Mouse (Mus musculus): ENCODE data around the gene Fbxl13. TPM values are rescaled to one million over a fixed set of nuclear protein-coding genes. Genes with fewer than 3 reads are reported as not detected.

Fbxl13 gene
- total and polyA plus RNA-seq, 2 experiments from 2014 or later, result 0.25 to 0.60 TPM

DNA sequence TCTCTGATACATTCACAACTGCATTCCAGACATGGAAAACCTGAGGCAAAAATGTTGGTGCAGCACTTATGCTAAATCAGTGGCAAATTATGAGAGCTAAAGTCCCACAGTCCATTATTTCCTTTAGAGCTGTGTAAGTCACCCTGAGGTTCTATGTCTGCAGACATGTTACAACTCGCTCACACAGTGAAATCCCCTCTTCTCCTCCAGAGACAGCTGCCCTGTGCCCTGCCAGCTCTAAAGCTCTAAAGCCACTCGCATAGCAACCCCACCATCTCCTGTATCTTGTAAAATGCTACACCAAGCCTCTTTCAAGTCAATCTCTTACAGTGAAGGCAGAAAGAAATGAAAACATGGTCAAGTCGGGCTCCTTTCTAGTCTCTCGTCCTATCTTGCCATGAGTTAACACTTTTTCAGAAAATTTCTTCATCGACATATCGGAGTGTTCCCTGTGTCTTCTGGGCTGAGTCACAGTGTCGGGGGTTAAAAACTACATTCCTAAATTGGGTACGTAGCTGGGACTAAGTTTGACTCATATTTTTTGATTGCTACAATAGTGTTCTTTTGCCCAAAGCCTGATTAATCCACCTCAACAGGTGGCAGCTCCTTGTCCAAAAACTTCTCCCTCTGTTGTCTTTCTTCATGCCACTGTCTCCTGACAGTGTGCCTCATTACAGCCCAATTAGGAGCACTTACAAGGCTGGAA, 152.0 kb downstream of the Fbxl13 start:
- H3K4me1 ChIP-seq (ENCODE audit: insufficient read depth, low read length), result no peaks in the 10 kb centered on the region
- no peak for ATAC-seq (ENCODE audit: low FRiP score)
- 84% methylated on average over 8 of the region's 8 CpGs for WGBS
- no peak overlapping the region for H3K4me2 ChIP-seq (ENCODE audit: low read depth, low read length, poor library complexity, severe bottlenecking)
- no peaks in the 10 kb centered on the region for H3K9me3 ChIP-seq (ENCODE audit: low read length)
- H3K27me3 ChIP-seq (ENCODE audit: insufficient read depth, low read length), result no peaks in the 10 kb centered on the region
- no peak for TF ChIP-seq CTCF (IDR thresholded peaks at IDR 0.05)
- no peak for DNase-seq (ENCODE audit: low spot score)
- H3K9ac ChIP-seq (replicated peaks; ENCODE audit: low read length, poor library complexity, severe bottlenecking), result no peak overlapping the region
- H3K4me3 ChIP-seq (ENCODE audit: low read depth, low read length), result no peak overlapping the region
- H3K27ac ChIP-seq (ENCODE audit: low read depth, low read length), result no peak overlapping the region
- no peaks in the 10 kb centered on the region for H3K36me3 ChIP-seq (ENCODE audit: insufficient read depth, low read length)

DNA sequence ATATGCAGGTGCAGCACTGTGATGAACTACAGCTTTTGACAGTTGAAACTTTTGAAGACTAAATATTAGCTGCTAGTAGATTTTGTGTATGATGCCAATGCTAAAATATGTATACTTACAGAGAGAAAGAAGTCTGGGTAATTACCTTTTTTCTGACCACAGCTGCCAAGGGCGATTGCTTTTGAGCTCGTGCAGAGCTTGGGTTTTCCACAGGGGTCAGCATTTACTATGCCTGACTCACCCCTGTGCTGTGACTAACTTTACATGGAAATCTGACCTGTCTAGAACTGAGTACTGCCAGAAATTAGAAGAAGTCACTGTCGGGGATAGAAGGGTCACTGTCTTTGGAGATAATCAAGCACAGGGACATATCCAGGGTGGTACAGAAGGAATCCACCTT, 153.2 kb downstream of the Fbxl13 start:
- Histone ChIP-seq H3K9ac (replicated peaks; ENCODE audit: low read length, poor library complexity, severe bottlenecking) (no peak overlapping the region), H3K4me2 (ENCODE audit: low read depth, low read length, poor library complexity, severe bottlenecking) (no peak overlapping the region), H3K27ac (ENCODE audit: low read depth, low read length) (no peak overlapping the region), H3K4me1 (ENCODE audit: insufficient read depth, low read length) (no peaks in the 10 kb centered on the region), H3K4me3 (ENCODE audit: low read depth, low read length) (no peak overlapping the region), H3K9me3 (ENCODE audit: low read length) (no peaks in the 10 kb centered on the region), H3K27me3 (ENCODE audit: insufficient read depth, low read length) (no peaks in the 10 kb centered on the region), H3K36me3 (ENCODE audit: insufficient read depth, low read length) (no peaks in the 10 kb centered on the region)
- WGBS, result 79% methylated on average over 3 of the region's 3 CpGs
- ATAC-seq (ENCODE audit: low FRiP score), result no peak
- TF ChIP-seq CTCF (IDR thresholded peaks at IDR 0.05), result no peak
- DNase-seq (ENCODE audit: low spot score), result no peak

DNA sequence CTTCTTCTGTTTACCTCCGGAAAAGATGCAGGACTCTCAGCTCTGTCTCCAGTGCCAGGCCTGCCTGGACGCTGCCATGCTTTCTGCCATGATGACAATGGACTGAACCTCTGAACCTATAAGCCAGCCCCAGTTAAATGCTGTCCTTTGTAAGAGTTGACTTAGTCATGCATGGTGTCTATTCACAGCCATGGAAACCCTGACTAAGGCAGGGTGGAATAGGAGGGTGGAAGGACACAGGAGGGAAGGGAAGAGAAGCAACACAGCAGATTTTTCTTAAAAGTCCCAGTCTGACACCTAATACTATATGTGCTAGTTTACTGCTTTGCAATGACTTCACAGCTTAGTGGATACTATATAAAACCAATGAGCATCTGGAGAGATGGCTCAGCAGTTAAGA, 154.0 kb downstream of the Fbxl13 start:
- Histone ChIP-seq H3K9ac (replicated peaks; ENCODE audit: low read length, poor library complexity, severe bottlenecking) (no peak overlapping the region), H3K4me2 (ENCODE audit: low read depth, low read length, poor library complexity, severe bottlenecking) (no peak overlapping the region), H3K9me3 (ENCODE audit: low read length) (no peaks in the 10 kb centered on the region), H3K27me3 (ENCODE audit: insufficient read depth, low read length) (no peaks in the 10 kb centered on the region), H3K36me3 (ENCODE audit: insufficient read depth, low read length) (no peaks in the 10 kb centered on the region), H3K4me1 (ENCODE audit: insufficient read depth, low read length) (no peaks in the 10 kb centered on the region), H3K4me3 (ENCODE audit: low read depth, low read length) (no peak overlapping the region), H3K27ac (ENCODE audit: low read depth, low read length) (no peak overlapping the region)
- 30% methylated on average over 2 of the region's 2 CpGs for WGBS
- no peak for ATAC-seq (ENCODE audit: low FRiP score)
- TF ChIP-seq CTCF (IDR thresholded peaks at IDR 0.05), result no peak
- DNase-seq (ENCODE audit: low spot score), result no peak

DNA sequence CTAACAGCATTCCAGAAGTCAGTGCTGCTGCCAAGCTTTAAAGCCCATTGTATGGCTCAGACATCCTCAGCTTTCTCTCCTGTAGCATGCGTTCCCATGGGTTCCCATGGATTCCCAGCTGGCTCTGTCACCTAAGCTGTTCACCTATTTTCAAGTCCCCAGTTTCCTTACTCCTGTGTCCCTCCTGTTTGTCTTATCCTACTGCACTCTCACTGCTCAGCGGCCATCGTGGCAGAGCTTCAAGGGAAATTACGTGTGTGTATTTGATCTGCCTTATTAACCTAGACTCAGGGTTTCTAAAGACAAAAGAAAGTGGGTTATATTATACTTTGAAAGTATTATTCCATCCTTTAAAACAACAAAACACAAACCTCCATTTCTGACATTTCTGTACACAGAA, 156.3 kb downstream of the Fbxl13 start:
- no peaks in the 10 kb centered on the region for H3K27me3 ChIP-seq (ENCODE audit: insufficient read depth, low read length)
- no peak overlapping the region for H3K4me3 ChIP-seq (ENCODE audit: low read depth, low read length)
- H3K27ac ChIP-seq (ENCODE audit: low read depth, low read length), result no peak overlapping the region
- DNase-seq (ENCODE audit: low spot score), result no peak
- no peak for ATAC-seq (ENCODE audit: low FRiP score)
- TF ChIP-seq CTCF (IDR thresholded peaks at IDR 0.05), result no peak
- no peak overlapping the region for H3K9ac ChIP-seq (replicated peaks; ENCODE audit: low read length, poor library complexity, severe bottlenecking)
- no peak overlapping the region for H3K4me2 ChIP-seq (ENCODE audit: low read depth, low read length, poor library complexity, severe bottlenecking)
- no peaks in the 10 kb centered on the region for H3K36me3 ChIP-seq (ENCODE audit: insufficient read depth, low read length)
- H3K9me3 ChIP-seq (ENCODE audit: low read length), result no peaks in the 10 kb centered on the region
- 54% methylated on average over 4 of the region's 4 CpGs for WGBS
- no peaks in the 10 kb centered on the region for H3K4me1 ChIP-seq (ENCODE audit: insufficient read depth, low read length)

DNA sequence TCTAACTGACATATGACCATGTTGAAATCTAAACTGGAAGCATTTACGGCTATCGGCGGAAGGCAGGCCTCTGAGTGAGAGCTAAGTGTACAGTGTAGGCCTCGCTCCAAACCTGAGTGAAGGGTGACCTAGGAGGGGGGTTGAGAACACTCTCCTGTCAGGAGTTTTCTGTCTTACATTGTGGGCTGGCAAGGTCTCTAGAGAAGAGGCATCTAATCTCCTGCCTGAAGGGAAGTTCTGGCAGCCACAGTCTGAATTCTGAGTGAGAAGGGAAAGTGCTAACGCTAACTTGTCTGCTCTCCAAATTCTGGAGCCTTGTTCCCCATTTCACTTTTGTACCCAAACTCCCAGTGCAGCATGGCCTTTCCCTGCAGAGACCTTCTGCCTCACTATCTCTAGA, 156.9 kb downstream of the Fbxl13 start:
- ATAC-seq (ENCODE audit: low FRiP score), result no peak
- H3K4me3 ChIP-seq (ENCODE audit: low read depth, low read length), result no peak overlapping the region
- H3K36me3 ChIP-seq (ENCODE audit: insufficient read depth, low read length), result no peaks in the 10 kb centered on the region
- TF ChIP-seq CTCF (IDR thresholded peaks at IDR 0.05), result no peak
- H3K27me3 ChIP-seq (ENCODE audit: insufficient read depth, low read length), result no peaks in the 10 kb centered on the region
- no peaks in the 10 kb centered on the region for H3K4me1 ChIP-seq (ENCODE audit: insufficient read depth, low read length)
- 83% methylated on average over 5 of the region's 5 CpGs for WGBS
- no peak overlapping the region for H3K9ac ChIP-seq (replicated peaks; ENCODE audit: low read length, poor library complexity, severe bottlenecking)
- H3K4me2 ChIP-seq (ENCODE audit: low read depth, low read length, poor library complexity, severe bottlenecking), result no peak overlapping the region
- H3K9me3 ChIP-seq (ENCODE audit: low read length), result no peaks in the 10 kb centered on the region
- peak; percentile 3 for DNase-seq (ENCODE audit: low spot score)
- H3K27ac ChIP-seq (ENCODE audit: low read depth, low read length), result no peak overlapping the region

DNA sequence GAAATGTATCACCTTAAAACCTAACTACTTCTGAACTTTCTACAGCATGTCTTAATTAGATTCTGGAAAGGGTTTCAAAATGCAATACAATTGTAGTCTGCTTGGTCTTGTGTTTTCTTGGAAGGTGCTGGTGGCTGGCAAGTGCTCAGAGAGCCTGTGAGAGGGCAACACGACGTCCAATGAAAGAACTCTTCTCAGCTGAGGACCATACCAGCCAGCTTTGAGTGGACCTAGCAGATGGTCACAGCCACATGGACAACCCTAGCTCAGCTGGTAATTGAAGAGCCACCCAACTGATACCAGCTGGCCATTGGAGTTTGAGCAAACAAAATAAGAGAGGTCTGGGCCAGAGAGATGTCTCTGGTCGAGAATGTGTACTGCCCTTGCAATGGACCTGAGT, 157.7 kb downstream of the Fbxl13 start:
- ATAC-seq (ENCODE audit: low FRiP score) (no peak), DNase-seq (ENCODE audit: low spot score) (no peak)
- Histone ChIP-seq H3K27ac (ENCODE audit: low read depth, low read length) (no peak overlapping the region), H3K4me1 (ENCODE audit: insufficient read depth, low read length) (no peaks in the 10 kb centered on the region), H3K36me3 (ENCODE audit: insufficient read depth, low read length) (no peaks in the 10 kb centered on the region), H3K4me2 (ENCODE audit: low read depth, low read length, poor library complexity, severe bottlenecking) (no peak overlapping the region), H3K9me3 (ENCODE audit: low read length) (no peaks in the 10 kb centered on the region), H3K4me3 (ENCODE audit: low read depth, low read length) (no peak overlapping the region), H3K9ac (replicated peaks; ENCODE audit: low read length, poor library complexity, severe bottlenecking) (no peak overlapping the region), H3K27me3 (ENCODE audit: insufficient read depth, low read length) (no peaks in the 10 kb centered on the region)
- TF ChIP-seq CTCF (IDR thresholded peaks at IDR 0.05), result no peak
- WGBS, result 87% methylated on average over 3 of the region's 3 CpGs
